Mouse (Mus musculus) megakaryocyte, embryonic 14.5 days (primary cell): ENCODE measurements around the gene Aspscr1.

Experiments used
- FLI1 ChIP-seq: IDR thresholded peaks from 2 replicates; pipeline ENCODE4 v1.6.1; 2012; ENCODE audit warnings: low read length, inconsistent platforms, mixed read lengths
- GATA1 ChIP-seq: IDR thresholded peaks from 3 replicates; pipeline ENCODE4 v1.6.1; 2012; ENCODE audit warnings: mixed read lengths, low read length, inconsistent platforms, borderline replicate concordance

DNA sequence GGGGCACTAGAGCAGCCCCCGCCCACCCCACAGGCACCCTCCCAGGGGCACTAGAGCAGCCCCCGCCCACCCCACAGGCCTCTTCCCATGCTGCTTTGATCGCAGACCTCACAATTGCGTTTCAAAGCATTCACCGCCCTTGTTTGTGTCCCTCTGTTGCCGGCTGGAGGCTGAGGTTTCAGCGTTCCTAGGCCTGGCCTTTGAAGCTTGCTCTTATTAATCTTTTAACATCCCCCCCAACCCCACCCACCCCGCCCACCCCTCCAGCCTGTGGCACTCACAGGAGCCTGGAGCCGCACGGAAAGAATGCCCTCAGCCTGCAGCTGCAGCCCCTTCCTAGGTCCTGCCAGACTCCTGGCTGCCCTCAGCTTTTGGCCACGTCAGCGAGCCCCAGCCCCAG, 34.5 kb downstream of the Aspscr1 start:
- TF ChIP-seq FLI1 (no peak), GATA1 (no peak)
